Mouse (Mus musculus): ENCODE data around the gene Mocs2.

Gene Mocs2

GRCm38 (mm10) chr13:114817751-114818360 lies at the start of gene Mocs2:
Gene Mocs2, plus strand, starts transcription at chr13:114818236.
- in situ Hi-C loops (cut with MboI, MseI) = no loop called here

- in situ Hi-C loops (cut with MboI, MseI) = loop anchor here (5.0 kb wide), 1 partner anchor 914 kb away; no protein-coding TSS in a partner anchor
Measured at GRCm38 (mm10) chr13:114791511-114791910, 26.5 kb upstream of the Mocs2 start.

- in situ Hi-C loops (cut with MboI, MseI) = loop anchor here (5.0 kb wide), 1 partner anchor 916 kb away; no protein-coding TSS in a partner anchor
Measured at GRCm38 (mm10) chr13:114793250-114794030, 24.6 kb upstream of the Mocs2 start.

- in situ Hi-C loops (cut with MboI, MseI) = no loop called here
Measured at GRCm38 (mm10) chr13:114801857-114802256, 16.2 kb upstream of the Mocs2 start.

- in situ Hi-C loops (cut with MboI, MseI) = no loop called here
Measured at GRCm38 (mm10) chr13:114802971-114803370, 15.1 kb upstream of the Mocs2 start.

GRCm38 (mm10) chr13:114809624-114810210 lies 8.3 kb upstream of the Mocs2 start:
- in situ Hi-C loops (cut with MboI, MseI) = loop anchor here (5.0 kb wide), 1 partner anchor 727 kb away; no protein-coding TSS in a partner anchor

GRCm38 (mm10) chr13:114818513-114818912 lies 477 bp downstream of the Mocs2 start:
- in situ Hi-C loops (cut with MboI, MseI) = no loop called here

- in situ Hi-C loops (cut with MboI, MseI) = no loop called here
Measured at GRCm38 (mm10) chr13:114822871-114823270, 4.8 kb downstream of the Mocs2 start.

GRCm38 (mm10) chr13:114825377-114825855 lies 7.4 kb downstream of the Mocs2 start:
- in situ Hi-C loops (cut with MboI, MseI) = loop anchor here (5.0 kb wide), 1 partner anchor 132 kb away; no protein-coding TSS in a partner anchor

- in situ Hi-C loops (cut with MboI, MseI) = no loop called here
Measured at GRCm38 (mm10) chr13:114831367-114831833, 13.4 kb downstream of the Mocs2 start.

- in situ Hi-C loops (cut with MboI, MseI) = no loop called here
Measured at GRCm38 (mm10) chr13:114832761-114833160, 14.7 kb downstream of the Mocs2 start.

GRCm38 (mm10) chr13:114833351-114833750 lies 15.3 kb downstream of the Mocs2 start:
- in situ Hi-C loops (cut with MboI, MseI) = no loop called here

- in situ Hi-C loops (cut with MboI, MseI) = no loop called here
Measured at GRCm38 (mm10) chr13:114834580-114834979, 16.5 kb downstream of the Mocs2 start.

GRCm38 (mm10) chr13:114837061-114837460 lies 19.0 kb downstream of the Mocs2 start:
- in situ Hi-C loops (cut with MboI, MseI) = no loop called here

- in situ Hi-C loops (cut with MboI, MseI) = no loop called here
Measured at GRCm38 (mm10) chr13:114838535-114838990, 20.5 kb downstream of the Mocs2 start.

GRCm38 (mm10) chr13:114839098-114839497 lies 21.1 kb downstream of the Mocs2 start:
- in situ Hi-C loops (cut with MboI, MseI) = no loop called here

- in situ Hi-C loops (cut with MboI, MseI) = loop anchor here (10.0 kb wide), 1 partner anchor 254 kb away; the partner anchor contains the start of gene Pelo
Measured at GRCm38 (mm10) chr13:114840545-114840944, 22.5 kb downstream of the Mocs2 start.

GRCm38 (mm10) chr13:114843318-114843717 lies 25.3 kb downstream of the Mocs2 start:
- in situ Hi-C loops (cut with MboI, MseI) = loop anchor here (10.0 kb wide), 1 partner anchor 251 kb away; the partner anchor contains the start of gene Pelo

GRCm38 (mm10) chr13:114845804-114846203 lies 27.8 kb downstream of the Mocs2 start:
- in situ Hi-C loops (cut with MboI, MseI) = loop anchor here (10.0 kb wide), 1 partner anchor 249 kb away; the partner anchor contains the start of gene Pelo

GRCm38 (mm10) chr13:114848945-114849344 lies 30.9 kb downstream of the Mocs2 start:
- in situ Hi-C loops (cut with MboI, MseI) = loop anchor here (10.0 kb wide), 1 partner anchor 246 kb away; the partner anchor contains the start of gene Pelo

GRCm38 (mm10) chr13:114852264-114853111 lies 34.5 kb downstream of the Mocs2 start:
- in situ Hi-C loops (cut with MboI, MseI) = no loop called here

Measured in regulatory T cell (primary cell).